Mouse (Mus musculus): ENCODE measurements at regions not wholly inside any gene's neighbourhood (a gene's known extent, or its start where the extent isn't known, plus 50 kb on each side); places are given as distances from the start of the nearest gene placed in this dataset.

DNA sequence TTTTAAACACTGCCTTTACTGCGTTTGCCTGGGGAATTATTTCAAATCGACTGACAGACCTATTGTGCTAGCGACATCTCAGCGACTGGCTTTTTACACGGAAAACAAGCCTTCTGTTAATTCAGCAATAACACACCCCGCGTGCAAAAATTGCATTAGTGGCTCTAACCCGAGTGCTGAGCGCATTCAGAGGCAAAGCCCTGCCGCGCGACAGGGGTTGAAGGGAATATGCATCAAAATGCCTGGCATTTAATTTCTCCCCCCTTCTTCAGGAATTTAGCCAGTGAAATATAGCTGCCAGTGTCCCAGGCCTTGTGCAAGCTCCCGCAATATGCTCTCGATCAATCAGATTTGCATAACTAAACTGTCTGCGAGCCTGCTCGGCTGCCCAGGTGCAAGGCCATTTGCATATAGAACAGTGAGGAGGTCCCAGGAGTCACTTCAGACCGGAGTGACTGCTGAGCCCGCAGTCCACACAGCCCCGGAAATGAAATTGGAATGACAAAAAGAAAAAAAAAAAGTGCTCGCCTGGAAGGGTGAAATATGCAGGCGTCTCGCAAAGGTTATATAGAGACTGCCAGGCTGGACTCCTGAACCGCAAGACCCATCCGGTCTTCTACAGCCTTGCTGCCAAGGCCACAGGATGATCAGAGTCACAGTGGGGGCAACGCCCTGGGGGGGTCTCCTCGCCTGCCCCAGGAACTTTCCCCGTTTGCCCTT is 165.1 kb downstream of the Vrk1 start:
- DNase-seq (ENCODE audit: low spot score) (peak; percentile 47), ATAC-seq (no peak)
- no peaks in the 10 kb centered on the region for H3K27me3 ChIP-seq (ENCODE audit: insufficient read depth, low read length)
- WGBS = 3% methylated on average over 27 of the region's 27 CpGs
- H3K4me3 ChIP-seq (ENCODE audit: low read length) = peak overlapping the region; percentile 29
- H3K9me3 ChIP-seq (ENCODE audit: low read length) = no peaks in the 10 kb centered on the region
- peak overlapping the region; percentile 30 for H3K9ac ChIP-seq (replicated peaks; ENCODE audit: low read length)
- peak overlapping the region; percentile 1; the same call in 1 of the 2 replicates for H3K27ac ChIP-seq
- peaks cover 7% of the 10 kb centered on the region; the same call in 1 of the 2 replicates for H3K4me1 ChIP-seq (ENCODE audit: insufficient read depth, low read length)
- peak overlapping the region; percentile 64 for H3K4me2 ChIP-seq (ENCODE audit: low read depth, low read length)
- no peak for TF ChIP-seq CTCF (IDR thresholded peaks at IDR 0.05; ENCODE audit: low read depth)
- no peaks in the 10 kb centered on the region for H3K36me3 ChIP-seq (ENCODE audit: insufficient read depth, low read length)

DNA sequence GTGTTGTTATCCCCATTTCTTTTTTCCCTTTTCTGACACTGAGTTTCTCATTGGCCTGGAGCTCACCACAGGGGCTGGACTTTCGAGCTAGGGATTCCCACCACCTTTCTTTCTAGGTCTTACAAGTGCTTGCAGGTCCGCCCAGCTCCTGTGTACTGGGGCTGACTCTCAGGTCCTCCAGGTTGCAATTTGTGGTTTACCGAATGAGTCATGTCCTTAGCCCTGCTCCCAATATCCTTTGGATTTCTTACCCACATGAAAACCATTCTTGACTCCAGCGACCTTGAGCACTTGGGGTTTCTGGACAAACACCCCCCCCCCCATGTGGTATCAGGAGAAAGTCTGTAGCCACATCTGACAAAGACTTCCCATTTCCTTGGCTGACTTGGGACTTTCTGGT is 167.3 kb downstream of the Vrk1 start:
- peaks cover 7% of the 10 kb centered on the region; the same call in 1 of the 2 replicates for H3K4me1 ChIP-seq (ENCODE audit: insufficient read depth, low read length)
- 66% methylated on average over 4 of the region's 4 CpGs for WGBS
- ATAC-seq = no peak

DNA sequence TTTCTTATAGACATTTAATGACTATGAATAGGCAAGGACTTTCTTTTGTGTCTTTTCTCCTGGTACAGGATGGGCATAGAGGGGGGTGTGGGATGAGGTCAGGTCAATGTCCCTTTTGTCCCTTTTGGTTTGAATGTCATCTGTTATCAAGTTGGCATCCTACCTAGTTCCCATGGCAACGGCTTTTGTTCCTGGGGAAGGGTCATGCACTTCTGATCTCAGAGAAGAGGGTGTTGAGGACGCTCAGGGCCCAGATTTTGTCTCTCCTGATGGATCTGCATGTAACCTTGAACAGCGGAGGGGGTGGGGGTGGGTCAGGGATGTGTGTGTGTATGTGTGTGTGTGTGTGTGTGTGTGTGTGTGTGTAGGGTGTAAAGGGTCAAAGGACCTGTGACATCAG is 167.8 kb downstream of the Vrk1 start:
- Histone ChIP-seq H3K36me3 (ENCODE audit: insufficient read depth, low read length) (no peaks in the 10 kb centered on the region), H3K9me3 (ENCODE audit: low read length) (no peaks in the 10 kb centered on the region), H3K27ac (no peak overlapping the region), H3K4me3 (ENCODE audit: low read length) (no peak overlapping the region), H3K9ac (replicated peaks; ENCODE audit: low read length) (no peak overlapping the region), H3K4me1 (ENCODE audit: insufficient read depth, low read length) (peaks cover 7% of the 10 kb centered on the region; the same call in 1 of the 2 replicates), H3K4me2 (ENCODE audit: low read depth, low read length) (no peak overlapping the region), H3K27me3 (ENCODE audit: insufficient read depth, low read length) (no peaks in the 10 kb centered on the region)
- 49% methylated on average over 3 of the region's 3 CpGs for WGBS
- no peak for DNase-seq (ENCODE audit: low spot score)
- no peak for TF ChIP-seq CTCF (IDR thresholded peaks at IDR 0.05; ENCODE audit: low read depth)
- ATAC-seq = no peak

More for the DNA sequence above, 167.3 kb downstream of the Vrk1 start:
- Histone ChIP-seq H3K36me3 (ENCODE audit: insufficient read depth, low read length) (no peaks in the 10 kb centered on the region), H3K9ac (replicated peaks; ENCODE audit: low read length) (no peak overlapping the region), H3K4me3 (ENCODE audit: low read length) (no peak overlapping the region), H3K9me3 (ENCODE audit: low read length) (no peaks in the 10 kb centered on the region), H3K4me2 (ENCODE audit: low read depth, low read length) (no peak overlapping the region), H3K27me3 (ENCODE audit: insufficient read depth, low read length) (no peaks in the 10 kb centered on the region), H3K27ac (no peak overlapping the region)
- no peak for DNase-seq (ENCODE audit: low spot score)
- no peak for TF ChIP-seq CTCF (IDR thresholded peaks at IDR 0.05; ENCODE audit: low read depth)

DNA sequence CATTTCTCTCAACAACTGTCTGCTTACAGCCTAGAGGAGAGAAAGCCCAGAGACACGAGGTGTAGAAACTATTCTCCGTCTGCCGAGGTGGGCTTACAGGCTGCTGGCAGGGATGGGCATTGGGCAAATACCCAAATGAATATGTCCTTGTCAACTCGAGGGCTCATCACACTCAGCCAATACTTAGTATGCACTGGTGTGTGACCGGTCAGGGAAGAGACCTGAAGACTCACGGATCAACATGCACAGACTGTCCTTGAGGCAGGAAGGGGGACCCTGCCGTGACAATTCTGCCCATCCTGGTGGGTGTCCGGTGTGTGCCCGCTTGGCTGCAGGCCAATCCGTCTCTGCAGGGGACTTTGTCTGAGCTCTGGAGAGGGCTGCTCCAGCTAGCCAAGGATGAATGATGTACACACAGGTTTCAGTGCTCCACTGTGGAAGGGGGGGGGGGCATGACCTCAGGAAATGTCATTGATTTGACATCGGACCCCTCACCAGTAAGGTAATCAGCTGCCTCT is 168.7 kb downstream of the Vrk1 start:
- 35% methylated on average over 11 of the region's 11 CpGs for WGBS
- H3K9me3 ChIP-seq (ENCODE audit: low read length) = no peaks in the 10 kb centered on the region
- TF ChIP-seq CTCF (IDR thresholded peaks at IDR 0.05; ENCODE audit: low read depth) = no peak
- H3K9ac ChIP-seq (replicated peaks; ENCODE audit: low read length) = no peak overlapping the region
- peak; percentile 64 for DNase-seq (ENCODE audit: low spot score)
- peaks cover 7% of the 10 kb centered on the region; the same call in 1 of the 2 replicates for H3K4me1 ChIP-seq (ENCODE audit: insufficient read depth, low read length)
- no peak overlapping the region for H3K4me2 ChIP-seq (ENCODE audit: low read depth, low read length)
- no peak overlapping the region for H3K4me3 ChIP-seq (ENCODE audit: low read length)
- H3K27ac ChIP-seq = no peak overlapping the region
- peak; percentile 36; the same call in 1 of the 2 replicates for ATAC-seq
- H3K27me3 ChIP-seq (ENCODE audit: insufficient read depth, low read length) = no peaks in the 10 kb centered on the region
- no peaks in the 10 kb centered on the region for H3K36me3 ChIP-seq (ENCODE audit: insufficient read depth, low read length)

DNA sequence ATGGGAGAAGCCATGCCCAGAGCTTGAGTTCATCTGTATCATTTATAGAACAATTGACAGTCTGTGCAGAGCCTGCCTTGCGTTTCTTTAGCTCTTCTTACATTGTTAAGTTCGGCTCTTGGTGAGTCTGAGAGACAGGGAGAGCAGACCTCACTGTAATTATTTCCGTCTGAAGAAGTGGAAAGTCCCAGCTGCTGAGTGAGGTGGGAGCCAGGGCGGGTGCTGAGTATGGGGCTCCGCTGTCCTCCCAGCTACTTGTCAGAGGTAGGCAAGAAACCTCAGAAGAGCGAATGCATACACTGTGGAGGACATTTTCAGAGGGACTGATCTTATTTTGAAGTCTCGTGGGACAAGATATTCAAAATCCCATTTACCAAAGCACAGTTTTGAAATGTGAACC is 172.9 kb downstream of the Vrk1 start:
- WGBS = 74% methylated on average over 7 of the region's 7 CpGs
- TF ChIP-seq CTCF (IDR thresholded peaks at IDR 0.05; ENCODE audit: low read depth) = no peak
- no peak overlapping the region for H3K4me2 ChIP-seq (ENCODE audit: low read depth, low read length)

DNA sequence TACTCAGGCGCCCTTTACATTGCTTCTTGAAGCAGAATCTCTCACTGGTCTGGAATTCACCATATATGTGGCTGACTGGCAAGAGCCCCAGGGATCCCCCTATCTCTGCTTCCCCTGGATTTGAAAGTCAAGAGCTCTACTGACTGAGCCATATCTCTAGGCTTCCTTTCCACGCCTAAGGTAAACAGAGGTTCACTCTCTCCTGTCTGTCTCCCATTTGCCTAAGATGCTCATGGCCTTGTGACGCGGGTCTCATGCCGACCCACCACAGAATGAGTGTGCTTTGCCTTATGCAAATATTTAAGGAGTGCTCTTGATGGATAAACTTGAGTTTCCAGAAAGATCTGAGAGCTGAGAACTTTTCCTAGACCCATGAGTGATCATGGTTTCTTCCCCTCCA is 173.9 kb downstream of the Vrk1 start:
- Histone ChIP-seq H3K9ac (replicated peaks; ENCODE audit: low read length) (no peak overlapping the region), H3K4me2 (ENCODE audit: low read depth, low read length) (no peak overlapping the region), H3K4me3 (ENCODE audit: low read length) (no peak overlapping the region), H3K9me3 (ENCODE audit: low read length) (no peaks in the 10 kb centered on the region), H3K4me1 (ENCODE audit: insufficient read depth, low read length) (no peaks in the 10 kb centered on the region), H3K27me3 (ENCODE audit: insufficient read depth, low read length) (no peaks in the 10 kb centered on the region), H3K36me3 (ENCODE audit: insufficient read depth, low read length) (no peaks in the 10 kb centered on the region), H3K27ac (no peak overlapping the region)
- 92% methylated on average over 5 of the region's 5 CpGs for WGBS
- ATAC-seq = no peak
- TF ChIP-seq CTCF (IDR thresholded peaks at IDR 0.05; ENCODE audit: low read depth) = no peak
- no peak for DNase-seq (ENCODE audit: low spot score)

More for the DNA sequence above, 172.9 kb downstream of the Vrk1 start:
- H3K9me3 ChIP-seq (ENCODE audit: low read length) = no peaks in the 10 kb centered on the region
- no peaks in the 10 kb centered on the region for H3K36me3 ChIP-seq (ENCODE audit: insufficient read depth, low read length)
- no peak for DNase-seq (ENCODE audit: low spot score)
- no peak overlapping the region for H3K27ac ChIP-seq
- H3K4me1 ChIP-seq (ENCODE audit: insufficient read depth, low read length) = no peaks in the 10 kb centered on the region
- H3K9ac ChIP-seq (replicated peaks; ENCODE audit: low read length) = no peak overlapping the region
- ATAC-seq = no peak
- H3K27me3 ChIP-seq (ENCODE audit: insufficient read depth, low read length) = no peaks in the 10 kb centered on the region
- no peak overlapping the region for H3K4me3 ChIP-seq (ENCODE audit: low read length)

Measured in hindbrain, postnatal 0 days (tissue).